13 mouse cellular contexts compared by ENCODE assay signal in the genomic region with DNA sequence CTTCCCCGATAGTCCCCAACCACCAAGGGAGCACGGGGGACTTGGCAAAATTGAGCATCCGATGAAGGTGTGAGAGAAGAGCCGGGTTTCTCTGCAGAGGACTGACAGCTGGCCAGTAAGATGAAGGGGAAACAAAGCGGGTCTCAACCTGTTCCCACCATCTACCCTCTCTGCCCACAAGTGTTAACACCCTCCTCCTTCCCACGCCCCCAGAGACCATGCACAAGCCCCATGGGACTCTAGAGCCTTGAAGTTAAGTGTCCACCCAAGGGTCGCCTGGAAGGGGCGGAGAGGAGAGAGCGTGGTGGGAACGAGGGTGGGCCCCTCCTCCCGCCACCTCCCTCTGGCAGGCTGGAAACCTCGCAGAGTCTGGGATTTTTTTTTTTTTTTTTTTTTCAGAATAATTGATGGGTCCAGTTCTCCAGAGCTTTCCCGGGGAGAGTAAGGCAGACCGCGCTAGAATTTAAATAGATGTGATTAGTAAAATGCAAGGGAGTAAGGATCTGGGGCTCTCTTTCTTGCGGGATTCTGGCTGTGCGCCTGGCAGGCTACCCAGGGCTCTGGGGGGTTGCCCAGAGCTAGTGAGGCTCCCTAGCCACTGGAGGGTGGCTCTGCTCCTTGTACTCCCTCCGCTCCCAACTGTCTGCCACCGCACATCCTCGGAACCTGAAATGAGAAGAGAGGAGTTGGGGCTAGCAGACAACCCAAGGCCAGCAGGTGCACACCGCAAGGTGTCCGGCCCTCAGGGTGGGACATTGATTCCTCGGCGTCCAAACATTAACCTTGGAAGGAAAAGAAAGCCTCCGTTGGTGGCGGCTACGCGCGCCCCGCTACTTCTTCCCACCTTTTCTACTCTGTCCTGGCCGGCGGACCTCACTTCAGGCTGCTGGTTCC. TPM values are rescaled to one million over a fixed set of nuclear protein-coding genes. Genes with fewer than 3 reads are reported as not detected.
DNase-seq lines count a peak whose midpoint lies in the region; ATAC-seq lines count a peak whose summit lies in the region.
"Had no signal": no experiment of that assay in that cellular context is flagged by ENCODE, and none has a peak within 500 bp of the region (broad histone marks: within the 10 kb centered on the region; RNA-seq: fewer than 3 reads in every experiment).

No protein-coding gene starts in this region.

- H3K27me3 ChIP-seq in embryonic facial prominence, embryonic 14.5 days (replicated peaks; ENCODE audit: control insufficient read depth, insufficient read depth, low read length) = peaks cover 86% of the 10 kb centered on the region
- H3K27me3 ChIP-seq in forebrain, embryonic 16.5 days (replicated peaks; ENCODE audit: control insufficient read depth, insufficient read depth, low read length) = peaks cover 67% of the 10 kb centered on the region
- peaks cover 100% of the 10 kb centered on the region for H3K27me3 ChIP-seq in midbrain, embryonic 10.5 days (ENCODE audit: low read depth, poor library complexity, severe bottlenecking)
- peaks cover 72% of the 10 kb centered on the region for H3K27me3 ChIP-seq in neural tube, embryonic 15.5 days (replicated peaks)

- DNase-seq in embryonic facial prominence, embryonic 14.5 days (ENCODE audit: low spot score) = no peak
- peak; percentile 28 for DNase-seq in midbrain, embryonic 10.5 days (ENCODE audit: low spot score)
- DNase-seq in urinary bladder, postnatal 4 days (ENCODE audit: low spot score in 2 of 2) = no peak
- DNase-seq in testis, postnatal 14 days (ENCODE audit: low spot score) = no peak
- DNase-seq: left cerebral cortex, postnatal 4 days; thymus, postnatal 4 days had no signal

- H3K36me3 ChIP-seq in embryonic facial prominence, embryonic 14.5 days (ENCODE audit: control insufficient read depth, insufficient read depth, low read length) = no peaks in the 10 kb centered on the region
- no peaks in the 10 kb centered on the region for H3K36me3 ChIP-seq in forebrain, embryonic 16.5 days (ENCODE audit: control insufficient read depth, insufficient read depth)
- no peaks in the 10 kb centered on the region for H3K36me3 ChIP-seq in midbrain, embryonic 10.5 days
- H3K36me3 ChIP-seq in neural tube, embryonic 15.5 days = no peaks in the 10 kb centered on the region
- H3K36me3 ChIP-seq: G1E; heart, embryonic 10.5 days; lung, embryonic 15.5 days had no signal

- WGBS in embryonic facial prominence, embryonic 14.5 days = 1% methylated on average over 31 of the region's 32 CpGs
- WGBS in forebrain, embryonic 16.5 days = under 1% methylated on average over 32 of the region's 32 CpGs
- under 1% methylated on average over 32 of the region's 32 CpGs for WGBS in midbrain, embryonic 10.5 days
- WGBS in neural tube, embryonic 15.5 days = under 1% methylated on average over 32 of the region's 32 CpGs

- H3K4me1 ChIP-seq in embryonic facial prominence, embryonic 14.5 days (ENCODE audit: control insufficient read depth, insufficient read depth, low read length) = no peaks in the 10 kb centered on the region
- H3K4me1 ChIP-seq in forebrain, embryonic 16.5 days (replicated peaks; ENCODE audit: control insufficient read depth, insufficient read depth, low read length) = peaks cover 8% of the 10 kb centered on the region
- H3K4me1 ChIP-seq in midbrain, embryonic 10.5 days = peaks cover 13% of the 10 kb centered on the region
- peaks cover 17% of the 10 kb centered on the region for H3K4me1 ChIP-seq in neural tube, embryonic 15.5 days
- H3K4me1 ChIP-seq: heart, embryonic 10.5 days; lung, embryonic 15.5 days had no signal

- 0 out of 2 replicates have a peak, but pooled peaks have one; percentile 9 for ATAC-seq in embryonic facial prominence, embryonic 14.5 days (ENCODE audit: low read depth)
- peak; percentile 60 for ATAC-seq in forebrain, embryonic 16.5 days
- peak; percentile 58; the same call in 1 of the 2 replicates for ATAC-seq in neural tube, embryonic 15.5 days (ENCODE audit: low FRiP score)
- ATAC-seq in erythroid progenitor cell, adult 5-6 weeks (replicated peaks; ENCODE audit: low FRiP score, poor library complexity, severe bottlenecking) = no peak

- H3K4me3 ChIP-seq in embryonic facial prominence, embryonic 14.5 days (ENCODE audit: low read depth, low read length) = no peak overlapping the region
- no peak overlapping the region for H3K4me3 ChIP-seq in forebrain, embryonic 16.5 days (replicated peaks; ENCODE audit: low read length)
- H3K4me3 ChIP-seq in midbrain, embryonic 10.5 days = peak overlapping the region; percentile 23
- peak overlapping the region; percentile 18 for H3K4me3 ChIP-seq in neural tube, embryonic 15.5 days (replicated peaks)
- H3K4me3 ChIP-seq: heart, embryonic 10.5 days; lung, embryonic 15.5 days had no signal

- 0 out of 2 replicates have a peak overlapping the region, but pooled peaks have one; percentile 7 for H3K4me2 ChIP-seq in embryonic facial prominence, embryonic 14.5 days (ENCODE audit: low read depth, low read length)
- H3K4me2 ChIP-seq in forebrain, embryonic 16.5 days (ENCODE audit: low read length) = no peak overlapping the region
- peak overlapping the region; percentile 48 for H3K4me2 ChIP-seq in neural tube, embryonic 15.5 days
- H3K4me2 ChIP-seq: lung, embryonic 15.5 days had no signal

- no peak overlapping the region for H3K27ac ChIP-seq in embryonic facial prominence, embryonic 14.5 days (replicated peaks; ENCODE audit: low read depth, low read length)
- H3K27ac ChIP-seq in forebrain, embryonic 16.5 days (ENCODE audit: low read length) = no peak overlapping the region
- no peak overlapping the region for H3K27ac ChIP-seq in midbrain, embryonic 10.5 days (replicated peaks)
- no peak overlapping the region for H3K27ac ChIP-seq in neural tube, embryonic 15.5 days (replicated peaks)
- H3K27ac ChIP-seq: heart, embryonic 10.5 days; lung, embryonic 15.5 days had no signal

- H3K9me3 ChIP-seq in embryonic facial prominence, embryonic 14.5 days (ENCODE audit: control insufficient read depth, low read length) = no peaks in the 10 kb centered on the region
- no peaks in the 10 kb centered on the region for H3K9me3 ChIP-seq in forebrain, embryonic 16.5 days (ENCODE audit: control insufficient read depth, low read length)
- H3K9me3 ChIP-seq in midbrain, embryonic 10.5 days (replicated peaks) = no peaks in the 10 kb centered on the region
- no peaks in the 10 kb centered on the region for H3K9me3 ChIP-seq in neural tube, embryonic 15.5 days (replicated peaks)
- H3K9me3 ChIP-seq: G1E; heart, embryonic 10.5 days; lung, embryonic 15.5 days had no signal

- no peak overlapping the region for H3K9ac ChIP-seq in embryonic facial prominence, embryonic 14.5 days (ENCODE audit: low read depth, low read length)
- H3K9ac ChIP-seq in forebrain, embryonic 16.5 days (replicated peaks; ENCODE audit: low read depth, low read length) = no peak overlapping the region
- H3K9ac ChIP-seq in neural tube, embryonic 15.5 days (replicated peaks) = no peak overlapping the region
- H3K9ac ChIP-seq: lung, embryonic 15.5 days had no signal

RNA-seq across cellular contexts. Expression of gene Pou4f2, which starts 9.3 kb away (rescaled TPM):
- 0.24 and 0.25 TPM in 2 replicates for polyA plus RNA-seq in embryonic facial prominence, embryonic 14.5 days (2014; fragmentation: Nextera tagmentation; extraction: Ambion mirVana)
- polyA plus RNA-seq in forebrain, embryonic 16.5 days (2015; fragmentation: Nextera tagmentation; extraction: Ambion mirVana) = 0.24 TPM in 1 of 2 replicates, not detected in the other
- 0.20 and 0.22 TPM in 2 replicates for polyA plus RNA-seq in midbrain, embryonic 10.5 days (2016; fragmentation: Nextera tagmentation; extraction: Ambion mirVana)
- 2.4 and 3.3 TPM in 2 replicates for polyA plus RNA-seq in neural tube, embryonic 15.5 days (2015; fragmentation: Nextera tagmentation; extraction: Ambion mirVana)
- not detected in 2 replicates for total RNA-seq in erythroid progenitor cell, adult 5-6 weeks (2015; ENCODE audit: low replicate concordance)
- total RNA-seq in erythroid progenitor cell, adult 5-6 weeks (2017; ENCODE audit: low replicate concordance) = not detected in 2 replicates
- polyA plus RNA-seq: G1E; heart, embryonic 10.5 days; large intestine, adult 2 months; lung, embryonic 15.5 days had no signal

Comparison
In these comparisons a context has a peak if more than half of its experiments do, and no peak if none do; other contexts are left out.
1. H3K4me3 ChIP-seq: peak in midbrain, embryonic 10.5 days (single experiment) and neural tube, embryonic 15.5 days (single experiment); none in embryonic facial prominence, embryonic 14.5 days (single experiment) and forebrain, embryonic 16.5 days (single experiment).